Mouse (Mus musculus) heart, adult 2 months (tissue): ENCODE data around the gene Vldlr.

Experiments used
- CTCF ChIP-seq: fragments of 200-600 bp; IDR thresholded peaks from 2 replicates; pipeline ENCODE4 v1.8.1; 2022; ENCODE audit warnings: antibody characterized with exemption, mild to moderate bottlenecking, moderate library complexity
- EP300 ChIP-seq: fragments of 200-500 bp; IDR thresholded peaks from 2 replicates; pipeline ENCODE4 v1.6.1; 2011; ENCODE audit warnings: low read depth, low read length, control low read depth; ENCODE audit not compliant: insufficient read depth

DNA sequence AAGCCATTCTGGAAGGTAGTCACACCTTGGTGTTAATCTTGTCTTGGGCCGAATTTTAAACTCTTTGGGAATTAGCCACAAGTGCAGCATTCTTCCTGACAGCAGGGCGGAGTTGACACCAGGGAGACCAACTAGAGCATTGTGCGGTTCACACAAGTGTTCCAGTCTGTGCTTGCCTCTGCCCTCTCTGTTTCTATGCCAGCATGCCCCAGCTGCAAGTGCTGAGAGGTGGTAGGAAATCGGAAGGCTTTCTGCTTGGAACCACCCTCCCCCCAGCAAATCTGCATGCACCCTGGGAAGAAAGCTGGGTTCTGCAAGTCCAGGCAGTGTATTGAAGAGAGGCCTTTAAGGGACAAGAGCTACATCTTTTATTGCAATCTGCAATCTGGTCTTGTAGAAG, 10.8 kb downstream of the Vldlr start:
- TF ChIP-seq EP300 (no peak), CTCF (no peak)
